Mouse (Mus musculus) embryonic fibroblast, embryonic 13.5 days (primary cell): Measurements from ENCODE around the gene Las1l.

Experiments
- CTCF ChIP-seq: IDR thresholded peaks from 2 replicates; pipeline ENCODE4 v1.5.1; 2011; ENCODE audit warnings: mild to moderate bottlenecking, control low read depth, low read length, moderate library complexity, borderline replicate concordance; ENCODE audit not compliant: insufficient read depth
- POLR2A ChIP-seq: IDR thresholded peaks from 2 replicates; pipeline ENCODE4 v1.6.1; 2011; ENCODE audit warnings: low read depth, mild to moderate bottlenecking, control low read depth, low read length, moderate library complexity

DNA sequence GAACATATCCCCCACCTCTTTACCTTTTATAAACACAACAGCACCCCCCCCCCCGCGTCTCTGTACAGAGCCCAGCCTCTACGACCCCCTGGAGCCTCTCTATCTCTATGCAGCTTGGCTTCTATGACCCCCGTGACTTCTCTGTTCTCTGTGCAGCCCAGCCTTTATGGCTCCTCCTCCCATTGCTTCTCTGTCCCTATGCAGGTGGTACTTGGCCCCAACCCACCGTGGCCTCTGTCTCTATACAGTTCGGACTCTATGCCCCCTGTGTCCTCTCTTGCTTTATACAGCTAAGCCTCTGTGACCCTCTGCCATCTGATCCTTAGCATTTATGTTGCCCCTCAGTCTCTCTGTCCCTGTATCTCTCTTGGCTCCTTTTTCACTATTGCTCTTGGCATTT, 12.4 kb upstream of the Las1l start:
- TF ChIP-seq POLR2A (no peak), CTCF (no peak)
